Mouse (Mus musculus) embryonic fibroblast, embryonic 13.5 days (primary cell): ENCODE data around the gene Tomm5. TPM values are rescaled to one million over a fixed set of nuclear protein-coding genes. Genes with fewer than 3 reads are reported as not detected.
"Not testable (repeated sequence)": the region's sequence is repeated elsewhere in the genome, so short reads cannot be mapped to it uniquely, and the experiment has no call there.

Source experiments
- H3K27ac ChIP-seq: 2 replicates; pipeline ENCODE4 v1.5.1; 2012; ENCODE audit warnings: low read length, control low read depth, inconsistent platforms; ENCODE audit not compliant: insufficient read depth
- H3K4me1 ChIP-seq: 2 replicates; pipeline ENCODE4 v1.6.1; 2011; ENCODE audit warnings: low read length; ENCODE audit not compliant: control insufficient read depth, insufficient read depth
- H3K4me3 ChIP-seq: 2 replicates; pipeline ENCODE4 v1.5.1; 2011; ENCODE audit warnings: mild to moderate bottlenecking, control low read depth, low read length; ENCODE audit not compliant: insufficient read depth
- CTCF ChIP-seq: IDR thresholded peaks from 2 replicates; pipeline ENCODE4 v1.5.1; 2011; ENCODE audit warnings: mild to moderate bottlenecking, control low read depth, low read length, moderate library complexity, borderline replicate concordance; ENCODE audit not compliant: insufficient read depth
- POLR2A ChIP-seq: IDR thresholded peaks from 2 replicates; pipeline ENCODE4 v1.6.1; 2011; ENCODE audit warnings: low read depth, mild to moderate bottlenecking, control low read depth, low read length, moderate library complexity
- polyA plus RNA-seq: library from polyadenylated mRNA; stranded (reverse); fragments of >200 nt; gene quantifications from 2 replicates; pipeline ENCODE4 v1.2.4, GENCODE M21; 2011; ENCODE audit warnings: low read depth; ENCODE audit not compliant: missing spikeins, insufficient read length

The Tomm5 gene
- polyA plus RNA-seq, 1 experiment = 85.1 TPM

DNA sequence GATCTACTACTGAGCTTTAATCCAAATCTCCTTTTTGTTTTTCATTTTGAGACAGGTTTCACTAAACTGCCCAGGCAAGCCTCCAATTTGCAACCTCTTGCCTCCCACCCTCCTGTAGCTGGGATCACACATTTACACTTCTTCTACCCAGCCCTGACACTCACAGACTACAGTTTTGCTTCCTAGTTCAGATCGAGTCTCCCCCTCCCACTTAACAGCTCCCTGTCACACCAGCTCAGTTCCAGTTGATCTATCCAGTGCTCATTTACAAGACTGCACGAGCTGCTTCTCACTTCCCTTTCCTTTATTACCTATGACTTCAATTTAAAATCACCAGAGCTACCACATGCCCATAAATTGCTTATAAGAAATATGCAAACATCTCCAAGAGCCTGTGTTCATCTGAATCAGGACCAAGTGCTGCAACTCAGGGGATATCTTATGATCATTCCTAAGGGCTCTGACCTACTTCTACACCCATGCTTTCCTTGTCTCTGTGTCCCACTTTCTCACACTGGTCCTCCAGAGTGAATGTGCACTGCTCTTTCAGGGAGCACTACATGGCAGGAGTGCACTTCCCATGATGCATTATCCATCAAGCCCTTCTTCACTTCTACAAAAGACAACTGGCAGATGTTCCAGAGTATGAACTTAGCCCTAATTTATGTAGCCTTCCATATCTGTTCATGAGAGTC lies 41.7 kb downstream of the Tomm5 start:
- TF ChIP-seq CTCF (no peak), POLR2A (no peak)
- Histone ChIP-seq H3K27ac (no peak overlapping the region), H3K4me1 (no peaks in the 10 kb centered on the region), H3K4me3 (no peak overlapping the region)

DNA sequence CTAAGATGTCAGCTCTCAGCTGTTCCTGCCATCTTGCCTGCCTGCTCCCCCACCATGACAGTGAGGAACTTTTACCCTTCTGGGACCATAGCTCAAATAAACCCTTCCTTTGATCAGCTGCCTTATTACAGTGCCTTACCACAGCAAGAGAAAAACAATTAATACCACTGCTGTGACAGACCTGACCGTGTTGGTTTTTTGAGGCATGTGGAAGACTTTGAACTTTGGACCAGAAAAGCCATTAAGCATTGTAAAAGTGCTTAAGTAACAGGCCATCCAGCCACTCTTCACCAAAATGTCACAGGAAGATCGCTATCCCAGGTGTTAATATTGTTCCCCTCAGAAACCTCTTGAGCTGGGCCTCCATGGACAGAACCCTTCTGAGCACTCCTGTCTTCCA lies 43.3 kb downstream of the Tomm5 start:
- TF ChIP-seq CTCF (no peak), POLR2A (no peak)
- Histone ChIP-seq H3K4me3 (no peak overlapping the region), H3K4me1 (no peaks in the 10 kb centered on the region), H3K27ac (no peak overlapping the region)

DNA sequence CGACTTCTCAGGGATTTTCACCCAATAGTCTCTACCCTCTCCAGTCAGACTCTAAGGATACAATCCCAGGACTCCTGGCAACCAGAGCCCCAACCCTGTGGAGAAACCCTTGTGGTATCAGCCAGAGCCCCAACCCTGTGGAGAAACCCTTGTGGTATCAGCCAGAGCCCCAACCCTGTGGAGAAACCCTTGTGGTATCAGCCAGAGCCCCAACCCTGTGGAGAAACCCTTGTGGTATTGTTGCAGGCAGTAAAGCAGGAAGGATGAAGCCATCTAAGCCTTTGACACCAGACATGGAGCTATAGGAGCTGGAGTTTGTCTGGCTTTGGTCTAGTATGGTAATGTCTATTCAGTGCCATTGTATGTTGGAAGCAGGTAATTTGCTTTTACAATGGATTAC lies 44.1 kb downstream of the Tomm5 start:
- not testable (repeated sequence) for H3K4me3 ChIP-seq, H3K4me1 ChIP-seq, H3K27ac ChIP-seq

DNA sequence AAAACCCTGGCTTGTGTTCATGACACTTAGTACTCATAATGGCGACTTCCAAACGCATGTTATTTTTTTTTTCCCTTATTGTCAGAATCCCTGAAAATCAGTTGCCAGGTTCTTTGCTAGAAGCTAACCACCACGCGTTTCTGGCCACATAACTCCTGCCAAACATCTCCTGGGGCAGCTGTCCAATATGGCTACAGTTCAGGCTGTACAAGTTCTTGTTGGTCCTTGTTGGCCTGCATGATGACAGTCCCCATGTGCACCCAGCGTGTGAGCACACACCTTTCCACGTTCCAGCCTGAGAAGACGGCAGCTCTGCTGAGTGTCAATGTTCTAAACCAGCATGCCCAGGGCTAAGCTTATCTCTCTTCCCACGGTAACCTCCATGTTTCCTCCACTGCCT lies 52.5 kb downstream of the Tomm5 start:
- TF ChIP-seq CTCF = no peak
- no peak for TF ChIP-seq POLR2A

More for the DNA sequence above, 52.5 kb downstream of the Tomm5 start:
- H3K4me1 ChIP-seq = no peaks in the 10 kb centered on the region; the same call in 1 of the 2 replicates
- H3K4me3 ChIP-seq = no peak overlapping the region
- H3K27ac ChIP-seq = no peak overlapping the region

Other genes with a start within 250 kb of the Tomm5 start
- gene Grhpr, start 126.7 kb downstream of the Tomm5 start, polyA plus RNA-seq = 15.0 and 19.6 TPM in 2 replicates
- 6.5 and 9.5 TPM in 2 replicates for gene Zbtb5, start 95.7 kb downstream of the Tomm5 start, polyA plus RNA-seq
- 18.7 and 23.7 TPM in 2 replicates for gene Polr1e, start 89.5 kb downstream of the Tomm5 start, polyA plus RNA-seq
- gene Fbxo10, start 23.5 kb downstream of the Tomm5 start, polyA plus RNA-seq = 10.5 and 14.0 TPM in 2 replicates
- gene Frmpd1, start 76.8 kb upstream of the Tomm5 start, polyA plus RNA-seq = not detected in 2 replicates
- gene Trmt10b, start 189.0 kb upstream of the Tomm5 start, polyA plus RNA-seq = 11.2 and 12.6 TPM in 2 replicates
- gene Dcaf10, start 234.0 kb upstream of the Tomm5 start, polyA plus RNA-seq = 24.4 and 26.3 TPM in 2 replicates
- 30.6 and 39.2 TPM in 2 replicates for gene Exosc3, start 234.6 kb upstream of the Tomm5 start, polyA plus RNA-seq